Mouse (Mus musculus): ENCODE data around the gene Mettl21a.
A peak's percentile ranks its signal among the peaks of the same experiment; 100 is the strongest.
"Not testable (repeated sequence)": the region's sequence is repeated elsewhere in the genome, so short reads cannot be mapped to it uniquely, and the experiment has no call there.

Mettl21a gene

GRCm38 (mm10) chr1:64614801-64615345 lies 2.2 kb downstream of the Mettl21a start:
- no peak for DNase-seq (ENCODE audit: low spot score)

GRCm38 (mm10) chr1:64614311-64614710 lies 2.7 kb downstream of the Mettl21a start:
- no peak for DNase-seq (ENCODE audit: low spot score)

GRCm38 (mm10) chr1:64609976-64610375 lies 7.1 kb downstream of the Mettl21a start:
- no peak for DNase-seq (ENCODE audit: low spot score)

GRCm38 (mm10) chr1:64609145-64609544 lies 7.9 kb downstream of the Mettl21a start:
- DNase-seq (ENCODE audit: low spot score) = no peak

GRCm38 (mm10) chr1:64603381-64603780 lies 13.7 kb downstream of the Mettl21a start:
- DNase-seq (ENCODE audit: low spot score) = no peak

- no peak for DNase-seq (ENCODE audit: low spot score)
Observed at GRCm38 (mm10) chr1:64601242-64601842, 15.7 kb downstream of the Mettl21a start.

GRCm38 (mm10) chr1:64600413-64601077 lies 16.5 kb downstream of the Mettl21a start:
- no peak for DNase-seq (ENCODE audit: low spot score)

GRCm38 (mm10) chr1:64598926-64599325 lies 18.1 kb downstream of the Mettl21a start:
- DNase-seq (ENCODE audit: low spot score) = no peak

- no peak for DNase-seq (ENCODE audit: low spot score)
Observed at GRCm38 (mm10) chr1:64578801-64579200, 38.2 kb downstream of the Mettl21a start.

GRCm38 (mm10) chr1:64577911-64578310 lies 39.1 kb downstream of the Mettl21a start:
- DNase-seq (ENCODE audit: low spot score) = not testable (repeated sequence)

GRCm38 (mm10) chr1:64576732-64577131 lies 40.3 kb downstream of the Mettl21a start:
- no peak for DNase-seq (ENCODE audit: low spot score)

- DNase-seq (ENCODE audit: low spot score) = no peak
Observed at GRCm38 (mm10) chr1:64576022-64576421, 41.0 kb downstream of the Mettl21a start.

- DNase-seq (ENCODE audit: low spot score) = peak; percentile 19
Observed at GRCm38 (mm10) chr1:64568206-64568605, 48.8 kb downstream of the Mettl21a start.

GRCm38 (mm10) chr1:64560105-64560504 lies 56.9 kb downstream of the Mettl21a start:
- DNase-seq (ENCODE audit: low spot score) = no peak

All from adipocyte (in vitro differentiated cells).